Mouse (Mus musculus): ENCODE results near the gene AI182371. TPM values are rescaled to one million over a fixed set of nuclear protein-coding genes. Genes with fewer than 3 reads are reported as not detected.

The AI182371 gene
- 0.16 and 0.34 TPM in 2 replicates for polyA plus RNA-seq (2016; fragmentation: Nextera tagmentation; extraction: Ambion mirVana)

DNA sequence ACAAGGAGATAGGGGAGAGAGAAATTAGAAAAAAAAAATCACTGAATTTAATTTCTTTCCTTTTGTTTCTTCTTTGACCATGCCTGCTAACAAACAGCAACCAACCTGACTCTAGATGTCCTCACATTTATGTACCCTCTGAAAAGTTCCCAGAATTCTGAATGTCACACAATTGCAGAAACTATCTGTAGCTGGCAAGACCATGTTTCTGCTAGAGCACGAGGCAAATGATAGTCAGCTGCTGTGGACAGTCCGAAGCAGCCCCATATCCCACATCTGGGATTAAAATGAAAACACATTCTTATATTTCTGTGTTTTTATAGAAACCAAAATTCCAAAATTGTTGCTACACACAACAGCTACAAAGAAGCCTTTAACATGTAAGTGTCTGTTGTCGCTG, at the start of gene AI182371:
Gene AI182371, minus strand, starts transcription at position 101 of the 400 bp plus-strand sequence.
- WGBS, result 88% methylated on average over 3 of the region's 3 CpGs

GRCm38 (mm10) chr2:35148806-35149205, 47.5 kb upstream of the AI182371 start:
- Histone ChIP-seq H3K4me3 (no peak overlapping the region), H3K27ac (replicated peaks) (no peak overlapping the region), H3K9me3 (replicated peaks) (no peaks in the 10 kb centered on the region), H3K27me3 (ENCODE audit: low read depth, poor library complexity, severe bottlenecking) (no peaks in the 10 kb centered on the region), H3K36me3 (peaks cover 100% of the 10 kb centered on the region), H3K4me1 (no peaks in the 10 kb centered on the region)
- WGBS, result 96% methylated on average over 10 of the region's 10 CpGs
- no peak for DNase-seq (ENCODE audit: low spot score)

More for the DNA sequence above, at the start of gene AI182371:
- Histone ChIP-seq H3K9me3 (replicated peaks) (no peaks in the 10 kb centered on the region), H3K27ac (replicated peaks) (no peak within 1 kb of the TSS), H3K4me1 (no peaks in the 10 kb centered on the region), H3K4me3 (no peak within 1 kb of the TSS), H3K27me3 (ENCODE audit: low read depth, poor library complexity, severe bottlenecking) (no peaks in the 10 kb centered on the region), H3K36me3 (no peaks in the 10 kb centered on the region)
- DNase-seq (ENCODE audit: low spot score), result no peak

- Histone ChIP-seq H3K4me1 (no peaks in the 10 kb centered on the region), H3K9me3 (replicated peaks) (no peaks in the 10 kb centered on the region), H3K27ac (replicated peaks) (no peak overlapping the region), H3K4me3 (no peak overlapping the region), H3K27me3 (ENCODE audit: low read depth, poor library complexity, severe bottlenecking) (no peaks in the 10 kb centered on the region), H3K36me3 (peaks cover 100% of the 10 kb centered on the region)
- no peak for DNase-seq (ENCODE audit: low spot score)
- 95% methylated on average over 3 of the region's 3 CpGs for WGBS
Measured at GRCm38 (mm10) chr2:35141673-35142072, 40.3 kb upstream of the AI182371 start.

DNA sequence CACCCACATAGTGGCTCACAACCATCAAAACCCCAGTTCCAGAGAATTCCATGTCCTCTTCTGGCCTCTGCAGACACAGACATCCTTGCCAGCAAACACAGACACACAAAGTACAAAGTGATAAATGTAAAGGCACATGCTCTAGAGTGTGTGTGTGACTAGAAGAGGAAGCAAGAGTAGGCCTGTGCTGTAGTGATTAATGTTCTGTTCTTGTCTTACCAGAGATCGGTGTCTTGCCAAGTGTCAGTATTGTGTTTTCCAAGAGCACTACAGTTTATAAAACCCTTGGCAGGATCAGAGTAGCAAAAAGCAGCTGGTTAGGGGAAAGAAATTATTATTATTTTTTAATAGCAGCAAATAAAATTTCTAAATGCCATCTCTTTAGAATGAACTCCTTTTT, 37.2 kb upstream of the AI182371 start:
- WGBS, result 95% methylated on average over 1 of the region's 1 CpGs
- Histone ChIP-seq H3K4me1 (no peaks in the 10 kb centered on the region; the same call in 1 of the 2 replicates), H3K4me3 (no peak overlapping the region), H3K27ac (replicated peaks) (no peak overlapping the region), H3K9me3 (replicated peaks) (no peaks in the 10 kb centered on the region), H3K27me3 (ENCODE audit: low read depth, poor library complexity, severe bottlenecking) (no peaks in the 10 kb centered on the region), H3K36me3 (peaks cover 95% of the 10 kb centered on the region)
- DNase-seq (ENCODE audit: low spot score), result no peak

DNA sequence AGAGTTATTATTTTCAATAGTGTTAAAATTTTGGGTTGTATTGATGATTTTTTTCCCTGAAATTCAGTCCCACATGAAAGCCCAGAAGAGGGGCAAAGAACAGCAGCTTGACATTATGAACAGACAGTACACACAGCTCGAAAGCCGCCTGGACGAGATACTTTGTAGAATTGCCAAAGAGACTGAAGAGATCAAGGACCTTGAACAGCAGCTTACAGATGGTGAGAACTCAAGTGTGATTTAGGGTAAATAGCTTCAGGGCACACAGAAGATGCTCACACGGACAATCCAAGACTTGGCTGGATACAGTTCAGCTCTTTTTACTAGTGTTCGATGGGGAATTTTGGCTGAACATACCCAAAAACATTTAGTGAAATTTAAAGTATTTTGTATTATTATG, 32.5 kb upstream of the AI182371 start:
- Histone ChIP-seq H3K4me3 (no peak overlapping the region), H3K4me1 (peaks cover 19% of the 10 kb centered on the region), H3K36me3 (peaks cover 51% of the 10 kb centered on the region), H3K27me3 (ENCODE audit: low read depth, poor library complexity, severe bottlenecking) (no peaks in the 10 kb centered on the region), H3K27ac (replicated peaks) (no peak overlapping the region), H3K9me3 (replicated peaks) (no peaks in the 10 kb centered on the region)
- WGBS, result 88% methylated on average over 5 of the region's 5 CpGs
- no peak for DNase-seq (ENCODE audit: low spot score)

GRCm38 (mm10) chr2:35132662-35133055, 31.3 kb upstream of the AI182371 start:
- no peaks in the 10 kb centered on the region for H3K9me3 ChIP-seq (replicated peaks)
- WGBS, result 12% methylated on average over 5 of the region's 5 CpGs
- no peaks in the 10 kb centered on the region for H3K27me3 ChIP-seq (ENCODE audit: low read depth, poor library complexity, severe bottlenecking)
- peak overlapping the region; percentile 57 for H3K4me3 ChIP-seq
- H3K4me1 ChIP-seq, result peaks cover 19% of the 10 kb centered on the region
- no peak for DNase-seq (ENCODE audit: low spot score)
- peaks cover 50% of the 10 kb centered on the region for H3K36me3 ChIP-seq
- peak overlapping the region; percentile 85 for H3K27ac ChIP-seq (replicated peaks)

DNA sequence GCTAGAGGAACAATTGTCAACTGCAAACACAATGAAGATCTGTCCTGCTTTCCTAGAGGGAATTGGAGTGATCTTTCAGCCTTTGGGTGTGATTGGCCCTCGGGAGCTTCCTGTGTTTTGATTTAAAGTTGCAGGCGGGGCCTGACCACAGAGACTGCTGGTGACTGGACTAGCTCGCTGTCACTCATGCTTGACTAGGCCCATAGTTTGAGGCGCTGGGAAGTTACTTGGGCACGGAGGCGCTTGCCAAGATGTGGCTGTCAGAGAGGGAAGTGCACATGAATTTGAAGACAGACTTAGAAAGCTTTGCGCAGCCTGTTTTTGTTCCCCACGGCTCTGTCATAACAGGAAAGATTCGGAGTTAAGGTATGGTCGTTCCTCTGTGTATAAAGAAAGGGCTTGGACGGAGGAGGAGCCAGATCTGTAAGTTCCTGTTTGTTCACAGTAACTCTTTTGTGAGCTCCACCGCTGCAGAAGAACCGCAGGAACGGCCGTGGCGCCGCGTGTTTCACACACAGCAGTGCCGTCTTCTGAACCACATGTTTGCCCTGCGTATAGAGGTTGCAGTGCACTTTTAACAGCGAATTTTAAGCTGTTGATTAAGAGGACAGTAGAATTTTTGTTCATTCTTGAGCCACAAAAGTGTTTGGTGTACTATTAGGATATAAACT, 30.8 kb upstream of the AI182371 start:
- Histone ChIP-seq H3K9me3 (replicated peaks) (no peaks in the 10 kb centered on the region), H3K27ac (replicated peaks) (peak overlapping the region; percentile 85), H3K4me3 (peak overlapping the region; percentile 57), H3K36me3 (peaks cover 44% of the 10 kb centered on the region), H3K27me3 (ENCODE audit: low read depth, poor library complexity, severe bottlenecking) (no peaks in the 10 kb centered on the region), H3K4me1 (peaks cover 19% of the 10 kb centered on the region)
- DNase-seq (ENCODE audit: low spot score), result peak; percentile 91
- under 1% methylated on average over 21 of the region's 21 CpGs for WGBS

DNA sequence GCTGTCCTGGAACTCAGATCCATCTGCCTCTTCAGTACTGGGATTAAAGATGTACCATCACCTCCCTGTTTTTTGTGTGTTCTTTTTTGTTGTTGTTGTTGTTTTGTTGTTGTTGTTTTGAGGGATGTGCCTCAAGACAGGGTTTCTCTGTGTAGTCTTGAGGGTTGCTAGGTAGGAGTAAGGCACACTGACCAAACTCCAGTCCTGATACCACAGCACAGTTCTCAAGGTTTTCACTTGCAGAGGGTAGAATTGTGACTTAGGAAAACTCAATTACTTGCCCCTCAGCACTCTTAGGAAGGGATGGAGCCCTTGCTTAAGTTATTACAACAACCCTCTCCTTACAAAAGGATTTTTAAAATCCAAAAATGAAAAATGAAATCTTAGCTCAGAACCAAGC, 30.1 kb upstream of the AI182371 start:
- peaks cover 19% of the 10 kb centered on the region for H3K4me1 ChIP-seq
- no peak for DNase-seq (ENCODE audit: low spot score)
- no peaks in the 10 kb centered on the region for H3K27me3 ChIP-seq (ENCODE audit: low read depth, poor library complexity, severe bottlenecking)
- peak overlapping the region; percentile 57 for H3K4me3 ChIP-seq
- H3K9me3 ChIP-seq (replicated peaks), result no peaks in the 10 kb centered on the region
- H3K36me3 ChIP-seq, result peaks cover 38% of the 10 kb centered on the region
- H3K27ac ChIP-seq (replicated peaks), result peak overlapping the region; percentile 85

DNA sequence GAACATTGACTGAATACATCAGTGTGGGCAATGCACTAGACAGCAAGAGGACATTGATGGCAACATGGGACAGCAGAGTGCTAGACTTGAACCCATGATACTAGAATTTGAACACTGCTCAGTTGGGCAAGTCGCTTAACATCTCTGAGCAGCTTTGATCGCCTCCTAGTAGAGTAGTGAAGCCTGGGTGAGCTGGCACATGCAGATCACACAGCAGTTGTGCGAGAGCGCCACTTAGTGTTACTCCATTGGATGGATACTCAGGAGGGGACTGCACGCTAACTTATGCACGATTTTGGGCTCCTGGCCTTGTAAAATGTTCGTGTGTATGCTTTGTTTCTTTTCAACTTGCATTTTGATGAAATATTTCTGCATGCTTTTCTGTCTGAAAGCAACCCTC, 23.4 kb upstream of the AI182371 start:
- H3K27ac ChIP-seq (replicated peaks), result no peak overlapping the region
- H3K27me3 ChIP-seq (ENCODE audit: low read depth, poor library complexity, severe bottlenecking), result no peaks in the 10 kb centered on the region
- no peaks in the 10 kb centered on the region for H3K4me1 ChIP-seq
- no peaks in the 10 kb centered on the region for H3K9me3 ChIP-seq (replicated peaks)
- no peak for DNase-seq (ENCODE audit: low spot score)
- H3K4me3 ChIP-seq, result no peak overlapping the region
- 79% methylated on average over 7 of the region's 7 CpGs for WGBS
- peaks cover 30% of the 10 kb centered on the region for H3K36me3 ChIP-seq

DNA sequence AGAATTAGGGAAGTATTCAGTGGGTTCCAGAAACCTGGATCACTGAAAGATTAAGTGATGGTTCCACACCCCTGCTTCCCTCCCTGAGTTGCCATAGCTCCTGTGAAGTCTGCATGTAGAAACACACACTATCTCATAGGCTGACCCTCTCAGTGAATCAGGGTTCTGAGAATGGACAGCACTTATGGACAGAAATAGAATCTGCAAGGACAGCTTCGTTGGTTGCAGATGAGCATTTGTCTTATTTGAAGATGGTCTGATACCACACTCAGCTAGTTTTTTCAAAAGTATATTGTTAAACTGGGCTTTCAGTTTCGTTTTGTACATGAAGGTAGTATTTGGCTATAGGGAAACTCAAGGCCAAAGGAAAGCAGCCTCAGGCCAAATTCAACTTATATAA, 9.2 kb upstream of the AI182371 start:
- WGBS, result 86% methylated on average over 2 of the region's 2 CpGs
- Histone ChIP-seq H3K9me3 (replicated peaks) (no peaks in the 10 kb centered on the region), H3K27me3 (ENCODE audit: low read depth, poor library complexity, severe bottlenecking) (peaks cover 6% of the 10 kb centered on the region; the same call in 1 of the 2 replicates), H3K4me1 (peaks cover 14% of the 10 kb centered on the region), H3K36me3 (peaks cover 11% of the 10 kb centered on the region), H3K27ac (replicated peaks) (no peak overlapping the region), H3K4me3 (peak overlapping the region; percentile 71; the same call in 1 of the 2 replicates)
- no peak for DNase-seq (ENCODE audit: low spot score)

DNA sequence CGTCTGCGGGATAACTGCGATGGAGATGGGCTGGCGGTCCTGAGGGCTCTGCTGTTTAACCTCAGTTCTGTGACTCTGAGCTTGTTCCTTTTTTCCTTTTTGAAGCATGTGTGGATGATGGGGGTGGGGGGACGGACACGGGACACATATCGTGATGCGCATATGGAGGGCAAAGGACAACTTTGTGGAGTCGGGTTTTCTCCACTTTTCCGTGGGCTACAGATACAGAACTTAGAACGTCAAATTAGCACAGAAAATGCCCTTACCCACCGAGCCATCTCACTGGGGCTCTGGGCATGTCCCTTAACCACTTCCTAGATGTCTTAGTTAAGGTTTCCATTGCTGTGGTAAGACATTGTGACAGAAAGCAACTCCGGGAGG, 8.6 kb upstream of the AI182371 start:
- peaks cover 14% of the 10 kb centered on the region for H3K4me1 ChIP-seq
- H3K4me3 ChIP-seq, result peak overlapping the region; percentile 71
- no peaks in the 10 kb centered on the region for H3K9me3 ChIP-seq (replicated peaks)
- peaks cover 6% of the 10 kb centered on the region for H3K36me3 ChIP-seq
- no peak for DNase-seq (ENCODE audit: low spot score)
- 3% methylated on average over 13 of the region's 13 CpGs for whole genome bisulfite sequencing
- peaks cover 6% of the 10 kb centered on the region; the same call in 1 of the 2 replicates for H3K27me3 ChIP-seq (ENCODE audit: low read depth, poor library complexity, severe bottlenecking)
- H3K27ac ChIP-seq (replicated peaks), result peak overlapping the region; percentile 91

GRCm38 (mm10) chr2:35109141-35109923, 8.0 kb upstream of the AI182371 start, which contains the start of gene Cntrl:
TSS of gene Cntrl (plus strand) at chr2:35109492.
- Histone ChIP-seq H3K9me3 (replicated peaks) (no peaks in the 10 kb centered on the region), H3K4me3 (peak within 1 kb of the TSS; percentile 71), H3K4me1 (peaks cover 14% of the 10 kb centered on the region), H3K27ac (replicated peaks) (peak within 1 kb of the TSS; percentile 91), H3K36me3 (peaks cover 6% of the 10 kb centered on the region), H3K27me3 (ENCODE audit: low read depth, poor library complexity, severe bottlenecking) (peaks cover 6% of the 10 kb centered on the region; the same call in 1 of the 2 replicates)
- under 1% methylated on average over 62 of the region's 62 CpGs for WGBS
- peak; percentile 95 for DNase-seq (ENCODE audit: low spot score)

DNA sequence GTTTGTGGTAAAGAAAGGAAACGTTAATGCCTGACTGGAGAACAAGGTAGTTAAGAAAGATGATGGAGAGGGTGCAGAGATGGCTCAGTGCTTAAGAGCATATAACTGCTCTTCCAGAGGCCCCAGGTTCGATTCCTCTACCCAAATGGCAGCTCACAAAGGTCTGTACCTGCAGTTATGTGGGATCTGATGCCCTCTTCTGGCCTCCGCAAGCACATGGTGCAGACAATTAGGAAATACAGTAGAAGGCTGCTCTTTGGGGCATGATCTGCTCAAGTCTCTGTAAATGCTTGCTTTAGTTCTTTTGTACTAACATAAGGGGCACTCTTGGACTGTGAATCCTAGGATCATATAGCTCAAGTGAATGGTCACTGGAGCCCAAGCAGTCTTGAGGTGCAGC, 7.4 kb upstream of the AI182371 start:
- Histone ChIP-seq H3K36me3 (peaks cover 6% of the 10 kb centered on the region), H3K4me3 (peak overlapping the region; percentile 71), H3K27ac (replicated peaks) (peak overlapping the region; percentile 91), H3K27me3 (ENCODE audit: low read depth, poor library complexity, severe bottlenecking) (peaks cover 6% of the 10 kb centered on the region; the same call in 1 of the 2 replicates), H3K4me1 (peaks cover 14% of the 10 kb centered on the region), H3K9me3 (replicated peaks) (no peaks in the 10 kb centered on the region)
- peak; percentile 48 for DNase-seq (ENCODE audit: low spot score)
- WGBS, result 44% methylated on average over 3 of the region's 3 CpGs
